Mouse (Mus musculus) embryo, embryonic 9.5 days (tissue): ENCODE data around the gene Fam83g.

Source experiments
- DNase-seq: peaks from one replicate; pipeline ENCODE4 v3.0.0-alpha.2; 2017; ENCODE audit errors: extremely low spot score

Fam83g gene

DNA sequence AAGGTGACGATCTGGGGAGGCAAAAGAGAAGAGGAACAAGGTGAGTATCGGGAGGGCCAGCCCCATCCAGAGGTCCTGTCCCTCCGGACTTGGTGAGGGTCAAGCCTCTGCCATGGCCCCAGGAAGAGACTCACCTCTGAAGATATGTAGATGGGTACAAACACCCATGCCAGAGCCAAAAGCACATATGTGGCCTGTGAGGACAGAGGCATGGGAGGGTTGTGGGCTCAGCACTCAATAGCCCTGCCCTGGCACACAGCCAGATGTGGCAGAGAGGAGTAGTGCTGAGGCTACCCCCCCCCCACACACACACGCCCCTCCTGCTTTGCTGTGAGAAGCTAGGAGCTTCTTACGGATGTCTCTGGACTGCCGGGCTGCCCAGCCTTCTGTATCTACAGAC, 31.2 kb downstream of the Fam83g start:
- DNase-seq = no peak

DNA sequence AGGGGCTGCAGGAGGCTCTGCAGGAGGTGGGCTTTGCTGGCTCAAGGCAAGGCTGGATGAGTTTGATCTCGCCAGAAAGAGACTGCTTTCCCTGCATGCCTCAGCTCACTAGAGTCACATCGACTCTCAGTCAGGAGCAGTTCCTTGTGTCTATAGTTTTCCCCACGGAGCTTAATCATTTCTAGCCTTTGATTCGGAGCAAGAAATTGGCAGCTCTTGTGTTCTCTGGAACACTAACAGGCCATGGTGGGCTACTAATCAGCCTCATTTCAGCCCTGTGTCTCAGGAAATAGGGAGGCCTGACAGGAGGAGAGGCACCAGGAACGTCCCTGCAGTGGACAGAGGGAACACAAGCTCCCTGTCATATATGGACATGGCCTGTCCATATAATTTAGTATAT, 34.1 kb downstream of the Fam83g start:
- no peak for DNase-seq

DNA sequence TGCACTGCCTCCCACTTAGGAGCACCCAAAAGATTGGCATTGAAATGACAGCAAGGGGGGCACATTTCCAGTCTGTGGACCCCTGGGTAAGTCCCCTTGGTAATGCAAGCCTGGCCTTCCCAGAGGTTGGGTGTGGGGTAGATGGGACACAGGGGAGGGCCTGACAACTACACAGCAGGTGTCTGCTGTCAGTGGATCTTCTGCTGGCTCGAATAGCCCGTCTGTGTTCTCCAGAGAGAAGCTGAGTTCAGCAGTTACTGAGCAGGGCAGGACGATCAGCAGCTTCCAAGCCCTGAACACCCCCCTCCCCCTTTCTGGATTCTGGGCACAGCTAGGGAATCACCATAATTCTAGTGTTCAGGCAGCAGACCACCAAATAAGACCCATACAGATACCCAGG, 35.5 kb downstream of the Fam83g start:
- DNase-seq = no peak

DNA sequence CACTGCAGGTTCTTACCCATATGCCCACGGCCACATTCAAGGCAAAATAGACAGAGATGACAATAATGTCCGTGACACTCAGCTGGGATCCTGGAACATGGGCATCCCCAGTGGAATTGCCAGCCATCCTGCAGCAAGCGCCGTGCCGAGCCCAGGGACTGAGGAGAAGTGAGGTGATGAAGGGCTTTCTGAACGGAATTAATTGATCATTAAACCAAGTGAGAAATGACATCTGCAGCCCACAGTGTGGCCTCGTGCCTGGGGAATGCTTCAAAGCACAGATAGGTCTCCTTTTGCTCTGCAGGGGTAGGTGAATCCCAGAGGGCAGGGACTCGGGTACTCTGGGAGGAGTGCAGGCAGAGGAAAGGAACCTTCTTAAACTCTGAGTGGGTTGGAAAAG, 35.9 kb downstream of the Fam83g start:
- DNase-seq = no peak

DNA sequence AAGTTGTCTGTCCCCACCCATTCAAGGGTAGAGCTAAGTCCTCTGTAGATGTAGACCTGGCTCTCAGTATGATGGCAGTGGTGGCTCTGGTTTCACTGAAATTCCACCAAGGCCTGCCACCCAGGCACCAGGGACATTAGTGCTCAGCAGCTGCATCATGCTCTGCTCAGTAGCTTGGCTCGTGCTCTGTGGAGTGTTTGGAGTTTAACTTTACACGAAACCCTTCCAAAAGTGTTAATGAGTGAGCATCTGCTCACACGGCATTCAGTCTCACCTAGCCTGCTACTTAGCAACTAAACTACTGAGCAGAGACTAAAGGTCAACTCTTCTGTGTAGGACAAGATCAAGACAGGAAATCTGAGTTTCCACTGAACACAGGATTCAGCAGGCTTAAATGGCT, 36.7 kb downstream of the Fam83g start, which contains the start of gene Slc5a10:
Gene Slc5a10 (minus strand): TSS at position 191 of the 400 bp plus-strand sequence.
- DNase-seq = no peak

DNA sequence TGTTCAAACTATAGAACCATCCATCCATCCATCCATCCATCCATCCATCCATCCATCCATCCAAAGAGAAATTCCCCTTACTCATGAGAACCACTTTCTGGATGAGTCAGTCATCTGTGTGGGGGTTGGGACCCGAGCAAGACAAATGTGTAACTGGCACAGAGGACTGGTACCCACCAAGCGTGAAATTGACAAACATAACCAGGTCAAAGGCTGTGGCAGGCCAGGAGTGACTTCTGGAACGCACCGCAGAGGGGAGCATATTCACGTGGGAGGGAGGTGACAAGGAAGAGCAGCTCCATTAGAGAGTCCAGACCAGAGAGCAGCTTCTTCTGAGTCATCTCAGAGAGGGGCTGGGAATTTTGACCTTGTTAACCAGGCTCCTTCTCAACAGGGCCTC, 38.2 kb downstream of the Fam83g start:
- no peak for DNase-seq

DNA sequence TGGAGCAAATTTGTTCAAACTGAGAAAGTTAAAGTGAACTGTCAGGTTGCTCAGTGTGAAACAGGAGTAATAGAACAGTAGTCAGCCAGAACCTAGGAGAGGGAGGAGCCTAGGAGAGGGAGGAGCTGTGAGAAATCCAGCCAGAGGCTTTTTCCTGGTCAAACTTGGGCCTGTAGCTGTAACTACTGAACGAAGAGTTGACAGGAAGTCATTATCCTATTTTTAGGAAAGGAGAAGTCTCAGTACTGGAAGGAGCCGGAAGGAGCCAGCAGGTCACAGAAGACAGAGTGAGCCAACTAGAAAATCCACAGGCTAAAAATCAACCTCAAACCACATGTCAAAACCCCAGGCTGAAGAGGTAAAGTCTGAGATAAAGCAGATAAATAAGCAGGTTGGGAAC, 44.1 kb downstream of the Fam83g start:
- no peak for DNase-seq

DNA sequence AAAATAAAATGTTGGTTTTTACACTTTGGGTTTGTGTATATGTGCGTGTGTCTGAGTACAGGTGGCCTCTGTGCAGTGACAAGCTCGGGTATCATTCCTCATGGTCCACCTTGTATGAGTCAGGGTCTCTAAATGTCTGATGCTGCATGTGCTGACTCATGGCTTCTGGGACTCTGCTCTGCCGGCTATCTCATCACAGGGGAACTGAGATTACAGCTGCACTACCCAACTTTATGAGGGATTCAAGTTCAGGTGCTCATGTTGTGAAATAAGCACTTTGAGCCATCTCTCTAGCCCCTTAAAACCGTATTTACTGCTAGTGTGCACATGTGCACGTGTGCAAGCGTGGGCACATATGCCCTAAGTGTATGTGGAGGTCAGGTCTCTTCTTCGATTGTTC, 48.8 kb downstream of the Fam83g start:
- no peak for DNase-seq

DNA sequence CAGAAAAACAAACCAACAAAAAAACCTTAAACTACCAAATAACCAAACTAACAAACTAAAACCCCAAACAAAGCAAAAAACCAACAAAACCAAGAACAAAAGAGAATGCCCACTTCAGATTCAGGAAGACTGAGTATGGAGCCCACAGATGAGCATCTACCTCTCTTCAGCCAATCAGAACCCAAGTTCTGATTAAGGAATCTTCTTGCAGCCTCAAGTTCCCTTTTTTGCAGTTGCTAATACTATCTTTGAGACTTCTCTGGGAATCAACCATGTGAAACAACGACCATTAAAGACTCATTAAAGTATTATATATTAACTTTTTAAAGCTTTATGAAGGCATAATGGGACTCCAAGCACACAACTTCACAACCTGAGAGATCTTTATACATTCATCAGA, 53.4 kb downstream of the Fam83g start:
- DNase-seq = no peak

DNA sequence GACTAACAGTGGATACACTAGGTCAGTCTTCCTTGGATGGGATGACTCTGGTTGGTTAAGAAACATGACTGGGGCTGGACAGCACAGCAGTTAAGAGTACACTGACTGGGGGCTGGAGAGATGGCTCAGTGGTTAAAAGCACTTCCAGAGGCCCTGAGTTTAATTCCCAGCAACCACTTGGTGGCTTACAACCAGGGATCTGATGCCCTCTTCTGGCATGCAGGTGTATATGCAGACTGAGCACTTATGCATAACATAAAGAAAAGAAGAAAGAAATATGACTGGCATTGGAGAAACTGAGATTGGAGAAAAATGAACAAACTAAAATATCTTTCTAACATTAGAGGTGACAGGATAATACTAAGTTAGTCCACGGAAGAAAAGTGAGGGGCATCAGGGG, 56.6 kb downstream of the Fam83g start:
- DNase-seq = no peak

DNA sequence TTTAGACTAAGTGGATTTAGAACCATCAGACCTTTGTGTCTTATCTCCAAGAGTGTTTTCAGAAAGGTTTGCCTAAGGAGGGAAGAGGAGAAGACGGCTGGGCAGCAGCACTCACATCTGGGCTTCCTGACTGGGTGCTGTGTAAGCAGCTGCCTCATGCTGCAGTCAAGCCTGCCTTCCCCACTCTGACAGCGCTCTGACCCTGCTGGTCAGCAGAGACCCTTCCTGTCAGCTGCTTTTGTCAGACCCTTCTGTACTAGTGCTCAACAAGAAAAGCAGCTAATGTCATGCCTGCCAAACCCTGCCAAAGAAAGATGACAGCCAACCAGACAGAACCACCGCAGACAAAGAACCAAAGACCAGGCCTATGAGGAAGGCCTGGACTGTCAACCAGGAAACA, 59.9 kb downstream of the Fam83g start:
- no peak for DNase-seq

DNA sequence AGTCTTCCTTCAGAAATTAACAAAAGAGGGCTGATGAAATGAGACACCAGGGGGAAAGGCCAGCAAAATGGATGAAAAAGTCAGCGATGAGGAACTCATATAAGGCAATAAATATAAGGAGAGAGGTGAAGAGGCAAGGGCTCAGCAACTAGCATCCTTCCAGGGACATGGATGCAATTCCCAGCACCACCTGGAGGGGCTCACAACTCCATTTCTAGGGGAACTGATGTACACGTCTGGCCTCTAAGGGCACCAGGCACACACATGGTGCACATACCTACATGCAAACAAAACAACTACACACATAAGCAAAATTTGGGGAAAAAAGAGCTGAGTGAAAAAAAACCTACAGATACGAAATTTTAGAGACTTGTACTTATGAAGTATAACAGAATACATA, 60.6 kb downstream of the Fam83g start:
- no peak for DNase-seq

DNA sequence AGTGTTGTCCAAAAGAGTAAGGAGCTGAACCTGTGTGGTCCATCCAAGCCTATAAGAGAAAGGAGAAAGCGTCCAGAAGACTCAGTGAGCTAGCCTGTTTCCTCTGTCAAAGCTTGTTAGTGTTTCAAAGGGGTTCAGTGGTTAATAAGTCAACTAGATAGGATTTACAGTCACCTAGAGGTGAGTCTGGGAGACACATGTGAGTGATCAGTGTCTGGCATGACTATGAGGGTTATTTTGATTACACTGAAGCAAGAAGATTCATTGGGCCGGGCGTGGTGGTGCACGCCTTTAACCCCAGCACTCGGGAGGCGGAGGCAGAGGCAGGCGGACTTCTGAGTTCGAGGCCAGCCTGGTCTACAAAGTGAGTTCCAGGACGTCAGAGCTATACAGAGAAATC, 61.9 kb downstream of the Fam83g start:
- DNase-seq = no peak

DNA sequence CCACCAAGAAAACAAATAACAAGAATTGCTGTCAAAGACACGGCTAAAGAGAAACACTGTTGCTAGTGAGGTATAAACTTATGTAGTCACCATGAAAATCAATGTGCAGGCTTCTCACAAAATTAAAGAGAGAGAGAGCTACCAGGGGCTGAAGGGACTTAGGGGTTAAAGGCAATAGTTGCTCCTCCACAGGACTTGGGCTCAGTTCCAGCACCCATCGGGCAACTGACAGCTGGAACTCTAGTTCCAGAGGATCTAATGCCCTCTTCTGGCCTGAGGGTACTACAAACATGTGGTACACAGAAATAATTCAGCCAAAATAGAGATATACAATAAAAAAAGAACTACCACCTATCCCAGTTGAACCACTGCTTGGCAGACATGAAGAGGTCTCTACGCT, 63.3 kb downstream of the Fam83g start:
- DNase-seq = no peak

DNA sequence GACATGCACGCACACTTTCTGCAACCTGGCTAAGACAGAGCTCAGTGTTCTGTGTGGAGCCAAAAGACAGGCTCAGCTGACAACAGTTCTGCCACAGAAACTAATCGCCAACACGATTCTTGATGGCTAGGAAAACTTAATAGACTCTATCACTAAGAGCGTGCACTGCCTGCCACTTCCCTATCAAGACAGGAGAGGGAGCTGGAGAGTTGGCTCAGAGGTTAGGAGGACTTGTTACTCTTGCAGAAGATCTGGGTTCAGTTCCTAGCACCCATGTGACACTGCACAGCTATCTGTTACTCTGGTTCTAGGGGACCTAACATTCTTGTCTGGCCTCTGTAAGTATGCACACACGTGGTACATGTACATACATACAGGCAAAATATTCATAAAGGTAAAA, 67.7 kb downstream of the Fam83g start:
- peak; percentile 6 for DNase-seq

DNA sequence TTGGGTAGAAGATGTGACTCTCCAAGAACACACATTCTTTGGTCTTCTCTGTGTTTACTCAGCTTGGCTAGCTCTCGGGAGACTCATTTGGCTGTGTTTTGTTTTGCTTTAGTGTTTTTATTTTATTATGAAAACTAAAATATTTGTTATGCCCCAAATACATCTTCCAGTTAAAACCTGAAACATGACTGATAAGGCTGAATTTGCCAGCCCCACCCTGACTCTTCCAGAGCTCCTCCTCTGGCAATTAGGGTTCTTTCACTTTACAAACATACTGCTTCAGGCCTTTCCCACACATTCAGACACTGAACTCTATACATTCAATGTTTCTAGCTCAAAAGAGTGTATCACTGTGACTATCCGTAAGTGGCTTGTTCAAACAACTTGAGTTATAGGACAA, 73.3 kb downstream of the Fam83g start:
- DNase-seq = no peak
